Mouse (Mus musculus): Measurements from ENCODE around the gene Grhl3. TPM values are rescaled to one million over a fixed set of nuclear protein-coding genes. Genes with fewer than 3 reads are reported as not detected.

Gene Grhl3
- polyA plus RNA-seq, 1 experiment from 2014 or later, result 3.7 TPM

DNA sequence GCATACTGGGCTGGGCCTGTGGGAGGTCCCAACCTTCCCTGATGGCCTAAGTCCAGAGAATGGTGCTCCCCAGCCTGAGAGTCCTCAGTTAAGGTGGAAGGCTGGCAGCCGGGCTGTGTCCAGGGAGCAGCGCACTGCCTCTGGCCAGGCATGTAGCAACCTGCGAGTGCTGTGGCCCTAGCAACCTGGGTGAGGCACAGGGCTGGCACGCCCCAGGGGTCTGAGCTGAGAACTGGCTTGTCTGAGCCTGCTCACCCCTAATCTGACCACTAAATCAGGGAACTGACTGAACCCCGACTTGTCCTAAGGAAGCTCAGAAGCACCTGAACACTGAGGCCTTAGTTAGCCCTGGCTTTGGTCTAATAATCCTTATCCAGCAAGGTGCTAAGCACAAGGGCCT lies 24.1 kb upstream of the Grhl3 start:
- Histone ChIP-seq H3K4me2 (replicated peaks) (no peak overlapping the region), H3K9ac (no peak overlapping the region), H3K9me3 (replicated peaks) (0 out of 2 replicates have a peak, but pooled peaks cover 4% of the 10 kb centered on the region), H3K27ac (no peak overlapping the region), H3K36me3 (no peaks in the 10 kb centered on the region), H3K27me3 (no peaks in the 10 kb centered on the region; the same call in 1 of the 2 replicates), H3K4me3 (no peak overlapping the region), H3K4me1 (no peaks in the 10 kb centered on the region)
- no peak for ATAC-seq (ENCODE audit: low FRiP score)
- 93% methylated on average over 5 of the region's 5 CpGs for WGBS

DNA sequence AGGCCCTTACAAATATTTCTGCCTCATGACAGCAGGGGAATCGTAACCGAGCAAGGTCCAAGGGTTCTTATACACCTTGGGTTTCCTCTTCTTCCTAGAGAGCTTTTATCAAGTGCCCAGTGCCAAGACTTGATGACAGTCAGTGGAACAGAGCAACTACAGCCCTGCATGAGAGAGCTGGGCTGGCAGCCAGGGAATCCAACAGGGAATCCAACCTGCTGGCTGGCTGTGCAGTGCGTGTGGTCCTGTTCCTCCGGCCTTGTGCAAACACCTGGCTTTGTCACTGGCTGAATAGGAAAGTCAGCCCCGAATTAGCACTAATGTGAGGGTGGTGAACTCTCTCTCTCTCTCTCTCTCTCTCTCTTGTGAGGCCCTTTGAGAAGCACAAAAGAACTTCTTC lies 22.5 kb upstream of the Grhl3 start:
- ATAC-seq (ENCODE audit: low FRiP score), result no peak
- H3K27me3 ChIP-seq, result no peaks in the 10 kb centered on the region; the same call in 1 of the 2 replicates
- H3K27ac ChIP-seq, result no peak overlapping the region
- H3K9ac ChIP-seq, result no peak overlapping the region
- H3K4me1 ChIP-seq, result no peaks in the 10 kb centered on the region
- WGBS, result 46% methylated on average over 5 of the region's 5 CpGs
- H3K4me3 ChIP-seq, result no peak overlapping the region
- no peaks in the 10 kb centered on the region for H3K36me3 ChIP-seq
- H3K4me2 ChIP-seq (replicated peaks), result no peak overlapping the region
- 0 out of 2 replicates have a peak, but pooled peaks cover 4% of the 10 kb centered on the region for H3K9me3 ChIP-seq (replicated peaks)

DNA sequence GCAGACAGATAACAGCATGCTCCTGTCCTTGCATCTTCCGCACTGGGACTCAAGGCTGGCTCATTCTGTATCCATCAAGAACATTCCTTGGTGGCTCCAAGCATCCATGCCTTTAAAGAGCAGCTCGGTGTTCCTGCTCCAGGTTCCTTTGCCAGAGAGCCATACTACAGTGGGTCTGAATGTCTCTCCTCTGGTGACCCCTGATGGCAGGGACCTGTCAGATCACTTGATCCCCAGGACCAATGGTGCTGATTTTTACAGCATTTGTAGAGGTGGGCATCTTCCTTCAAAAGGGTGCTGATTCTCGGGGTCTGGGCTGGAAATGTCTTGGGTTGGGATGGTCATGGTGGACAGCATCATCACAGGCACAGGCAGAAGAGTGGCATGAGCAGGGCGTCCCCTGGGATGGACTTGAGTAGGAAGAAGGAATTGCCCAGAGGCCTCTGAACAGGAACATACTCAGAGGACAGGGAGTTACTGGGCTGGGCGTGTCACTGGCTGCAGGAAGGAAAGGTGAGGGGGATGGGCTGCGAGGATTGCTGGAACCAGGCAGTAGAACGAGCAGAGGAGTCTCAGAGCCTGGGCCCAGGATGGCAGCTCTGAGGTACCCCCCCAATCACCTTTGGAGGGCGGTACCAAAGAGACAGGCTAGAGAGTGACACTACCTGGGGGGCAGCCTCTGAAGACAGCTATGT lies 18.3 kb upstream of the Grhl3 start:
- 0 out of 2 replicates have a peak, but pooled peaks cover 4% of the 10 kb centered on the region for H3K9me3 ChIP-seq (replicated peaks)
- 71% methylated on average over 8 of the region's 8 CpGs for WGBS
- H3K27me3 ChIP-seq, result no peaks in the 10 kb centered on the region
- H3K9ac ChIP-seq, result no peak overlapping the region
- H3K4me3 ChIP-seq, result no peak overlapping the region
- H3K4me1 ChIP-seq, result no peaks in the 10 kb centered on the region
- no peak for ATAC-seq (ENCODE audit: low FRiP score)
- H3K27ac ChIP-seq, result no peak overlapping the region
- no peak overlapping the region for H3K4me2 ChIP-seq (replicated peaks)
- no peaks in the 10 kb centered on the region for H3K36me3 ChIP-seq

DNA sequence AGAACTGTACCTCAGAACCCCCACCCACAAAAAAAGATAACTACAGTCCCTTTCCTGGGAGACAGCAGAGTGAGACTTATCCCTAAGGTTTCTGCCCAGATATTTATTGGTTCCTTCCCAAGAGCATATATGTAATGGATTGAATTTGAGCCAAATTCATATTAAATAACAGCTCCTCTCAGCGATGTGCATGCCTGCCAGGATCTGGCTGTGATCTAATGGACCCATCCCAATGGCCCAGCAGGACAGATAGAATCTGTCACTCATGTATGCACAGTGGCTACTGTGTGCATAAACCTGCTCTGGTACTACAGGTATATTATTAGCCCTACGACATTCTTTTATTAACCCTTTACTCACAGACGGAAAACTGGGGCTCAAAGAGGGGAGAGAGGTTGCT lies 17.7 kb upstream of the Grhl3 start:
- ATAC-seq (ENCODE audit: low FRiP score), result no peak
- Histone ChIP-seq H3K36me3 (no peaks in the 10 kb centered on the region), H3K27ac (no peak overlapping the region), H3K4me3 (no peak overlapping the region), H3K9me3 (replicated peaks) (0 out of 2 replicates have a peak, but pooled peaks cover 4% of the 10 kb centered on the region), H3K9ac (no peak overlapping the region), H3K27me3 (no peaks in the 10 kb centered on the region), H3K4me2 (replicated peaks) (no peak overlapping the region), H3K4me1 (no peaks in the 10 kb centered on the region)
- WGBS, result 60% methylated on average over 3 of the region's 3 CpGs

DNA sequence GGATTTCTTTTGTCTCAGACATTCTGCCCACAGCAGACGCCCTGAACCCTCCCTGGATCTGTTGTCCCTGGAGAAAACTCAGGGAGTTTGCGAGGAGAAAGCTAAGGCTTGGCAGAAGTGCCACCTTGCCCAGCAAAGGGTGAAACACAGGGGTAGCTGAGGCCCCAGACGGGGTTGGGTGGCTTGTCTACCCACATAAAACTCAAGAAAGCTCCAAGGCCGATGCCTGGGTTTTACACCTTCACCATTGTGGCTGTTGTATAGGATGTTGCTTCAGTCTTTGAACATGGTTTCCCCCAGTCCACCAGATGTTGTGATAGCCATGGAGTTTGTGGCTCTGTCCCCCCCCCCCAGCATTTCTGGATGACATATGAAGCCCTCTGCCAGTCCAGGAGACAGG lies 11.4 kb upstream of the Grhl3 start:
- Histone ChIP-seq H3K9me3 (replicated peaks) (no peaks in the 10 kb centered on the region), H3K27ac (no peak overlapping the region), H3K36me3 (no peaks in the 10 kb centered on the region), H3K4me2 (replicated peaks) (no peak overlapping the region), H3K4me3 (no peak overlapping the region), H3K4me1 (peaks cover 10% of the 10 kb centered on the region), H3K27me3 (no peaks in the 10 kb centered on the region), H3K9ac (no peak overlapping the region)
- ATAC-seq (ENCODE audit: low FRiP score), result no peak
- WGBS, result 53% methylated on average over 4 of the region's 4 CpGs

DNA sequence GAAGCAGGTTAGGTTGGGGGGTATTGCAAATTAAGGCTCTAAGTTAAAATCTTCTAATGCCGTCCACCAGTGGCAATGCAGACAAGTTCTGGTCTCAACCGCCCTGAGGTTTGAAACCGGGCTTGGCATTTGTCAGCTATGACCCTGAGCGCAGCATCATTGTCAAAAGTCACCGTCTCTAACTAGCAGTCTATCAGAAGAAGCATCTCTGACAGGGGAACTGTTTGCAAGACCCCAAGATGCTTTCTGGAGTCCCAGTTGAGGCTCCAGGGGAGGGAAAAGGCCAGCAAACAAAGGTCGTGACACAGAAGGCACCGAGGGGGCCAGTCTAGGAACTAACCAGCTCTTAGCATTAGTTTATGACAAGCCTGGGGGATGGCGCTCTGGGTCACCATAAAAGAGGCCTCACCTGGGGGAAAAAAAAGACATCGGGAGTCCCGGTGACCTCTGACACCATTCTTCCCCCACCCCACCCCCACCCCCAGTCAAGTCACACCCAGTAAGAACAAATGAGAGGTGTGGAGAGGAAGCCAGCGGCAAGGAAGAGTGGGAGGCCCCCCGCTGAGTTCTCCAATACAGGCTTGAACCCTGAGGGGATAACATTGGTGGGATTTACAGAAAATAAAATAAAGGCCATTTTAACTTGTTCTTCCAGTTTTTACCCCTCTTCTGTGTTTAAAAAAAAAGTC lies 7.9 kb upstream of the Grhl3 start:
- no peak overlapping the region for H3K4me3 ChIP-seq
- no peak overlapping the region for H3K4me2 ChIP-seq (replicated peaks)
- H3K27me3 ChIP-seq, result no peaks in the 10 kb centered on the region
- H3K9ac ChIP-seq, result no peak overlapping the region
- H3K4me1 ChIP-seq, result peaks cover 10% of the 10 kb centered on the region
- no peak for ATAC-seq (ENCODE audit: low FRiP score)
- no peak overlapping the region for H3K27ac ChIP-seq
- H3K9me3 ChIP-seq (replicated peaks), result no peaks in the 10 kb centered on the region
- H3K36me3 ChIP-seq, result no peaks in the 10 kb centered on the region
- WGBS, result 30% methylated on average over 12 of the region's 12 CpGs

DNA sequence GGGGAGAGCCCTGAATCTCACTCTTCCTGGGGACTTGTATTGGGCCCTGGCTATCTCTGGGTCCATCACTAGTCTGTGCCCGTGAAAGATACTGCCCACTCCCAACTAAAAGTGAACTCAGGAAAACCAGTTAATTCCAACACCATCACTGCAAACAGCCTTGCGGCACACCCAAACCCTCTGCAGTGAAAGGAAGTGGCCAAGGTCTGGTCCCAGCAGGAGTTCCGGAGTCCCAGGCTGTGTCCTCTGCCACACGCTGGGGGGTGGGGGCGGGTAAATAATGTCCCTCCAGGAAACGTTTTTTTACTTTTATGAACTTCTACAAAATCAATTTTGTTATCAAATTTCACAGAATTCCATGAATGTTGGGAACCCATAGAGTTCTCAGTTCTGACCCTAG lies 6.3 kb upstream of the Grhl3 start:
- peaks cover 10% of the 10 kb centered on the region; the same call in 1 of the 2 replicates for H3K27me3 ChIP-seq
- no peak overlapping the region for H3K9ac ChIP-seq
- no peak for ATAC-seq (ENCODE audit: low FRiP score)
- 60% methylated on average over 6 of the region's 6 CpGs for WGBS
- H3K4me3 ChIP-seq, result no peak overlapping the region
- no peaks in the 10 kb centered on the region for H3K9me3 ChIP-seq (replicated peaks)
- H3K4me1 ChIP-seq, result peaks cover 10% of the 10 kb centered on the region
- H3K27ac ChIP-seq, result no peak overlapping the region
- H3K36me3 ChIP-seq, result no peaks in the 10 kb centered on the region
- H3K4me2 ChIP-seq (replicated peaks), result no peak overlapping the region

DNA sequence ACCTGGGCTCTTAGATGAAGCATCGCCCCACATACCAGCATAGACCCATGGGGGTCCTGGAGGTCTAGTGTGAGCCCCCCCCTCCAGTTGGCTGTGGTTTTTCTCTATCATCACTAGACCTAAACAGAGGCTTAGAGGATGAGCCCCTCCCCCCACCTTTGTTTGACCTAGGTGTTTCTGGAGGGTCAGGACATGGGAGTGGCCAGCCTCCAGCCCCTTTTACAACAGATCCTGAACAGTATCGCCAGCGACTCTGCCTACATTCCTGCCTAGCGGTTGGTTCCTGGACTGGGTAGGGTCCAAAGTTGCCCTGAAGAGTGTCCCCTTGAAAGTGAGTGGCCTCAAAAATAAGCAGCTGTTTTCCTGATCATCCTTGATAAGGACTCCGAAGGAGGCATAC lies 5.1 kb upstream of the Grhl3 start:
- WGBS, result 90% methylated on average over 5 of the region's 5 CpGs
- Histone ChIP-seq H3K9ac (no peak overlapping the region), H3K4me3 (no peak overlapping the region), H3K36me3 (no peaks in the 10 kb centered on the region), H3K27me3 (peaks cover 22% of the 10 kb centered on the region), H3K9me3 (replicated peaks) (no peaks in the 10 kb centered on the region), H3K4me2 (replicated peaks) (no peak overlapping the region), H3K4me1 (peaks cover 15% of the 10 kb centered on the region), H3K27ac (no peak overlapping the region)
- no peak for ATAC-seq (ENCODE audit: low FRiP score)

DNA sequence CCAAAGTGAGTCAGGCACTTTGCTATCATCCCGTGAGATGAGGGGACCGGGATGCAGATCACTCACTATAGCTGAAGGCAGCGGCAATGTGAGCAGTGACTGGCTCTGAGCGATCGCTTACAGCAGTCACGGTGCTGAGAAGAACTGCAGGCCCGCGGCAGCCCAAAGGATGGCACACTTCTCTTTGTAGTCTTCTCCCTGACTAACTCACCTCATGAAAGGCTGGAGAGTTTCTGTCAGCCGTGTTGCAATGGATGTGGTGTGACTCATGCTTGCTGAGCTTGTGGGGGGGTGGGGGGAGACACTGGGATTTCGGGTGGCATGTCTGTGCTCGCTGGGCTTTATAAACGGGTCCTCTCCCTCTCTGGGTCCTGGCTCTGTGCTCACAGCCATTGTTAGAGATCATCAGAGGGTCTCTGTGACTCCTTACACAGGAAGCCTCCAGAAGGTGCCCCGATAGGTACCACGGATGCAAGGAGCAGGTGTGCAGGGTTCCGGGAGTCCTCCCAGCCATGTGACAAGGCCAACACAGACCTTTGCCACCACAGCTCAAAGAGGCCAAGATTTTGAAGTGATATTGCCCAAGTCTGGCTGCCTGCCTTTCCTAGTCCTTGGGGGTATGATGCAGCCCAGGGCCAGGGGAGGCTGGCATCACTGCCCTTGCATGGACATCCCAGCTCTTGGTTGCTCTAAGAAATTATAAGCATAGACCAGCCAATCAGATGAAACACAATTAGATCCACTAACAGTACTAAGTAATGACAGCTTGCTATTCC lies 2.1 kb upstream of the Grhl3 start:
- Histone ChIP-seq H3K27me3 (peaks cover 51% of the 10 kb centered on the region), H3K27ac (no peak overlapping the region)
- 67% methylated on average over 15 of the region's 15 CpGs for WGBS

DNA sequence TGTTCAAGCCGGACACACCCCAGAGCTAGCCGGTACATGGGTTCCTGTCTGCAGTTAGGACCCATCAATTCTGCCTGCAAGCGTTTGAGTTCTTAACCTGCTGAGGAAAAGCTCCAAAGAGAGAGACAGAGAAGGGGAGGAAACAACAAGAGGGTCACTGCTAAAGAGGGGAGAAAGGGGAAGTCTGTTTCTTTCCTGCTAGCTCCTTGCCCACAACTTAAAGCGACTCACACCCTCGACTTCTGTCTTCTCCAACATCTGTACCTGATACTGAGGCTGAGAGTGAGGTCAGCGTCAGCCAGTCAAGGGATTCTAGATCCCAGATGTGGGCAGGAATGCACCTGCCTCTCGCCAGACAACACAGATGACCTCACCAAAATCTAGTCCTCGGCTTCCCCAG lies 1.2 kb downstream of the Grhl3 start:
- no peaks in the 10 kb centered on the region for H3K36me3 ChIP-seq
- H3K9me3 ChIP-seq (replicated peaks), result no peaks in the 10 kb centered on the region
- no peak overlapping the region for H3K27ac ChIP-seq
- no peak overlapping the region for H3K4me3 ChIP-seq
- H3K4me1 ChIP-seq, result peaks cover 42% of the 10 kb centered on the region
- H3K4me2 ChIP-seq (replicated peaks), result no peak overlapping the region
- 37% methylated on average over 8 of the region's 8 CpGs for WGBS
- peaks cover 79% of the 10 kb centered on the region for H3K27me3 ChIP-seq
- H3K9ac ChIP-seq, result no peak overlapping the region
- no peak for ATAC-seq (ENCODE audit: low FRiP score)

More for the DNA sequence above, 2.1 kb upstream of the Grhl3 start:
- no peak overlapping the region for H3K4me2 ChIP-seq (replicated peaks)
- H3K4me1 ChIP-seq, result peaks cover 16% of the 10 kb centered on the region
- no peaks in the 10 kb centered on the region for H3K9me3 ChIP-seq (replicated peaks)
- no peak for ATAC-seq (ENCODE audit: low FRiP score)
- H3K9ac ChIP-seq, result no peak overlapping the region
- H3K4me3 ChIP-seq, result no peak overlapping the region
- H3K36me3 ChIP-seq, result no peaks in the 10 kb centered on the region

DNA sequence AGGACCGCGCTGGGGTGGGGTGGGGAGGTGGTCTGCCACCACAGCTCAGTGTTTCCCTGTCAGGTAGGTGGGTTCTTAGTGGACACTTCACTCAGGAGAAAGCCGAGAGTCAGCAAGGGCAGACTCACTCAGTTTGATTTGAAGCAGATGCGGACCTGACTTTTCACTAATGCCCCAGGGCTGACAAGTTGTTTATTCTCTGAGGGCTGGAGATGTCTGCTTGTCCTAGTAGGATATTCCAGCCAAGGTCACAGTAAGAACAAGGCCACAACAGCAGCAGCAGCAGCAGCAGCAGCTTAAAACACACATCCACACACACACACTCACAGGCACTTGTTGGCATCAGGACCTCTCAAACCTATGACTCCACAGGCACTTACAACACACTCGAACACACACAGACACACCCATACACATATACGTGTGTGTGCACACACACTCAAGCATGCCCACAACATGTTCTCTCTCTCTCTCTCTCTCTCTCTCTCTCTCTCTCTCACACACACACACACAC lies 2.3 kb downstream of the Grhl3 start:
- Histone ChIP-seq H3K36me3 (no peaks in the 10 kb centered on the region), H3K27ac (no peak overlapping the region), H3K27me3 (peaks cover 80% of the 10 kb centered on the region), H3K9ac (no peak overlapping the region), H3K4me2 (replicated peaks) (no peak overlapping the region), H3K4me1 (peaks cover 48% of the 10 kb centered on the region), H3K4me3 (no peak overlapping the region), H3K9me3 (replicated peaks) (no peaks in the 10 kb centered on the region)
- 61% methylated on average over 6 of the region's 6 CpGs for WGBS
- no peak for ATAC-seq (ENCODE audit: low FRiP score)

Data from hindbrain, embryonic 12.5 days (tissue).